Mouse (Mus musculus): ENCODE data around the gene Zfp768. TPM values are rescaled to one million over a fixed set of nuclear protein-coding genes. Genes with fewer than 3 reads are reported as not detected.
A peak's percentile ranks its signal among the peaks of the same experiment; 100 is the strongest.
"Not testable (repeated sequence)": the region's sequence is repeated elsewhere in the genome, so short reads cannot be mapped to it uniquely, and the experiment has no call there.

The Zfp768 gene
- polyA plus RNA-seq, 1 experiment from 2014 or later = 4.5 TPM

DNA sequence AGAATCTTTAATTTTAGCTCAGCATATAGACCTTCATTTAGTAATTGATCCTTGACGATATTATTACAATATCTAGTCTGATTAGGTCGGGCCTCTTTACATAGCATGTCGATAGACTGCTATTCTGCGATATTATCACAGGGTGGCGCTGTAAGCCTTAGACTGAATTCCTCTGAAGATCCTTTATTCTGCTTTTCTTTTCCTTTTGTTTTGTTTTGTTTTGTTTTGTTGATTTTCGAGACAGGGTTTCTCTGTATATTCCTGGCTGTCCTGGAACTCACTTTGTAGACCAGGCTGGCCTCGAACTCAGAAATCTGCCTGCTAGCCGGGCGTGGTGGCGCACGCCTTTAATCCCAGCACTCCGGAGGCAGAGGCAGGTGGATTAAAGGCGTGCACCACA, 17.0 kb upstream of the Zfp768 start:
- H3K27ac ChIP-seq (ENCODE audit: low read depth); H3K4me1 ChIP-seq (replicated peaks; ENCODE audit: control insufficient read depth, insufficient read depth, low read length); H3K4me3 ChIP-seq (ENCODE audit: low read depth, low read length); H3K27me3 ChIP-seq (replicated peaks; ENCODE audit: control insufficient read depth, insufficient read depth, low read length); H3K9me3 ChIP-seq (ENCODE audit: control insufficient read depth, low read length); ATAC-seq (replicated peaks; ENCODE audit: low FRiP score, low TSS enrichment, low read depth); H3K9ac ChIP-seq (ENCODE audit: low read length); H3K36me3 ChIP-seq (ENCODE audit: control insufficient read depth, insufficient read depth, low read length): not testable (repeated sequence)
- peak overlapping the region; percentile 30 for H3K4me2 ChIP-seq (ENCODE audit: low read length)
- DNase-seq (ENCODE audit: low spot score) = peak; percentile 60
- WGBS = 27% methylated on average over 13 of the region's 13 CpGs

DNA sequence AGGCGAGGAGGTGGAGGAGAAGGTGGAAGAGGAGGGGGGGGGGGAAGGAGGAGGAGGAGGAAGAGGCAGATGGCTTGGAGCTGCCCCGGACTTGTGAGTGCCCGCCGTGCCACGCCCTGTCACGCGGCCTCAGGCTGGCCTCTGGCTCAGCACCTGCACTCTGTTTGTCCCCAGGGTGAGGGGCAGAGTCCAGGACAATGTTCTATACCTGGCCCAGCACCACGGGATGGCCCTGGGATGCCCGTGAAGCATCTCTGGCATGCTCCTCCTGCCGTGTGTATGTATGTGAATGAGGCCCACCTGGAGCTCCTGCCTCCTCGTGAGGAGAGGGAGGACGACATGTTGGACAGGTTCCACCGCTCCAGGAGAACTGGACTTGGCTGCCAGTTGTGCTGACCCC, 16.1 kb upstream of the Zfp768 start:
- no peaks in the 10 kb centered on the region for H3K4me1 ChIP-seq (replicated peaks; ENCODE audit: control insufficient read depth, insufficient read depth, low read length)
- H3K4me3 ChIP-seq (ENCODE audit: low read depth, low read length) = no peak overlapping the region
- ATAC-seq (replicated peaks; ENCODE audit: low FRiP score, low TSS enrichment, low read depth) (peak; percentile 82), DNase-seq (ENCODE audit: low spot score) (peak; percentile 55)
- no peak overlapping the region for H3K27ac ChIP-seq (ENCODE audit: low read depth)
- no peak overlapping the region for H3K4me2 ChIP-seq (ENCODE audit: low read length)
- H3K9ac ChIP-seq (ENCODE audit: low read length) = no peak overlapping the region; the same call in 1 of the 2 replicates
- WGBS = 47% methylated on average over 13 of the region's 13 CpGs
- no peaks in the 10 kb centered on the region for H3K9me3 ChIP-seq (ENCODE audit: control insufficient read depth, low read length)
- H3K36me3 ChIP-seq (ENCODE audit: control insufficient read depth, insufficient read depth, low read length) = no peaks in the 10 kb centered on the region
- H3K27me3 ChIP-seq (replicated peaks; ENCODE audit: control insufficient read depth, insufficient read depth, low read length) = peaks cover 6% of the 10 kb centered on the region; the same call in 1 of the 2 replicates

DNA sequence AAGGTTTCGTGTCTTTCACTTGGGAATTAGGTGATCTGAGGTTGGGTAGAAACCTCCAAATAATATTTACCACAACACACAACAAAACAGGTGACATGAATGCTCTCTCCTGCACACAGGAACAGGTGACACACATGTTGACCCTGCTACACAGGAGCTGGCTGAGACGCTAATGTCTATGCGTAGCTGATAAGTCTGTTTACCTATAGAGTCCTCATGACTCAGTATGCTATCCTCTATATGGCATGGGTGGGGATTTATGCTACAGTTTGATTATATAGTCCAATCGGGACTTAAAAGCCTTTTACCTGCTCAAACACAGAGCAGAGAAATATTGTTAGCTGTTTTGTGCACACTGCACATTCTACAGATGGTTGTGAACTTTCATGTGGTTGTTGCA, 14.9 kb upstream of the Zfp768 start:
- Histone ChIP-seq H3K27ac (ENCODE audit: low read depth) (no peak overlapping the region), H3K27me3 (replicated peaks; ENCODE audit: control insufficient read depth, insufficient read depth, low read length) (peaks cover 8% of the 10 kb centered on the region; the same call in 1 of the 2 replicates), H3K9me3 (ENCODE audit: control insufficient read depth, low read length) (no peaks in the 10 kb centered on the region), H3K9ac (ENCODE audit: low read length) (no peak overlapping the region), H3K36me3 (ENCODE audit: control insufficient read depth, insufficient read depth, low read length) (no peaks in the 10 kb centered on the region), H3K4me2 (ENCODE audit: low read length) (no peak overlapping the region), H3K4me1 (replicated peaks; ENCODE audit: control insufficient read depth, insufficient read depth, low read length) (no peaks in the 10 kb centered on the region), H3K4me3 (ENCODE audit: low read depth, low read length) (no peak overlapping the region)
- WGBS = 57% methylated on average over 4 of the region's 4 CpGs
- ATAC-seq (replicated peaks; ENCODE audit: low FRiP score, low TSS enrichment, low read depth) = no peak
- no peak for DNase-seq (ENCODE audit: low spot score)

DNA sequence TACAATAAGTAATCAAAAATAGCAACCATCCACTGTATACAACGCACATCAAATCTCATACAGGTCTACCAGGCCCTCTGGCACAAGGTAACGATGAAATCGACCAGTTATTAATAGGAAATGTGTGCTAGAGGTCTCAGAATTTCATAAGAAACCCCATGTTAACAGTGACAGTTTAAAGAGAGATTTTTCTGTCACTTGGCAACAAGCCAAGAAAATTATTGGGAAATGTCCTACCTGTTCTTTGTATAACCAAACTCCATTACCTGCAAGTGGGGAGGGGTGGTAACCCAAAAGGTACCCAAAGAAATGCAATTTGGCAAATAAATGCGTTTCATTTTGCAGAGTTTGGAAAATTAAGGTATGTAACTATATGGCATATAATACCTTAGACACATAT, 13.1 kb upstream of the Zfp768 start:
- no peak overlapping the region for H3K4me3 ChIP-seq (ENCODE audit: low read depth, low read length)
- no peaks in the 10 kb centered on the region; the same call in 1 of the 2 replicates for H3K9me3 ChIP-seq (ENCODE audit: control insufficient read depth, low read length)
- 0 out of 2 replicates have a peak, but pooled peaks cover 2% of the 10 kb centered on the region for H3K27me3 ChIP-seq (replicated peaks; ENCODE audit: control insufficient read depth, insufficient read depth, low read length)
- no peak overlapping the region for H3K9ac ChIP-seq (ENCODE audit: low read length)
- no peak overlapping the region for H3K27ac ChIP-seq (ENCODE audit: low read depth)
- WGBS = 66% methylated on average over 4 of the region's 4 CpGs
- H3K4me1 ChIP-seq (replicated peaks; ENCODE audit: control insufficient read depth, insufficient read depth, low read length) = no peaks in the 10 kb centered on the region
- no peak for DNase-seq (ENCODE audit: low spot score)
- ATAC-seq (replicated peaks; ENCODE audit: low FRiP score, low TSS enrichment, low read depth) = no peak
- no peaks in the 10 kb centered on the region for H3K36me3 ChIP-seq (ENCODE audit: control insufficient read depth, insufficient read depth, low read length)
- H3K4me2 ChIP-seq (ENCODE audit: low read length) = no peak overlapping the region

DNA sequence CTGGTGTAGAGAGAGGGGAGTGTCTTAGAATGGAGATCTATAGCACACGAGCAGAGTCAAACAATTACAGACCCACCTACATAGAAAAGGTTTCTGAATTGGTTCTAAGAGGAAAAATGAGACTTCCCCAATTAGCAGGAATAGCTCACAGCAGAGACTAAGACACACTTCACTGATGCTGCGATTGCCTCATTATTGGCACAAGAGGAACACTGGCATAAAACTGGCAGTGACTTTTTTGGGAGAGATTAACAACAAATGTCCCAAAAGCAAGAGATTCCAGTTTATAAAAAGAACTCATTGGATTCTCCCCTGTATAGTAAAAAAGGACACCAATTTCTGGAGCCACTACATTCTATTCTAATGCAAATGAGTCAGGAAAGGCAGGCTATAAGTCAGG, 12.5 kb upstream of the Zfp768 start:
- no peaks in the 10 kb centered on the region for H3K4me1 ChIP-seq (replicated peaks; ENCODE audit: control insufficient read depth, insufficient read depth, low read length)
- ATAC-seq (replicated peaks; ENCODE audit: low FRiP score, low TSS enrichment, low read depth) = no peak
- H3K9ac ChIP-seq (ENCODE audit: low read length) = no peak overlapping the region
- 0 out of 2 replicates have a peak, but pooled peaks cover 2% of the 10 kb centered on the region for H3K27me3 ChIP-seq (replicated peaks; ENCODE audit: control insufficient read depth, insufficient read depth, low read length)
- H3K27ac ChIP-seq (ENCODE audit: low read depth) = no peak overlapping the region
- no peak overlapping the region for H3K4me3 ChIP-seq (ENCODE audit: low read depth, low read length)
- no peak for DNase-seq (ENCODE audit: low spot score)
- H3K36me3 ChIP-seq (ENCODE audit: control insufficient read depth, insufficient read depth, low read length) = no peaks in the 10 kb centered on the region
- WGBS = 77% methylated on average over 2 of the region's 2 CpGs
- H3K9me3 ChIP-seq (ENCODE audit: control insufficient read depth, low read length) = no peaks in the 10 kb centered on the region; the same call in 1 of the 2 replicates
- H3K4me2 ChIP-seq (ENCODE audit: low read length) = no peak overlapping the region

DNA sequence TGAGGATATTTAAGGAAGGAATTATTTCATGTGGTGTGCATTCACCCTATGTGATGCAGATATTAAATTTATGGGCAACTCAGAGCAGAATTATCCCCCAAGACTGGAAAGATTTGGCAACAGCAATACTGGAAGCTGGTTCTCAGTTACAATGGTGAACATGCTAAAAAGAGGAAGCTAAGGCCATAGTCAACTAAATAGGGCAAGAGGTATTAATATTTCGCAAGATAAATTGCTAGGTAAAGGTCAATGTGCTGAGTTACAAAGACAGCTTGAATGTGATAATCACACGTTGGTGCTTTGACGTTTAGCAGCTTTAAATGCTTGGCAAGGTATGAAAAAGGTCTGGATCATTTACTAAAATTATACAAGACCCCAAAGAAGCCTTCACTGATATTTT, 10.4 kb upstream of the Zfp768 start:
- Histone ChIP-seq H3K36me3 (ENCODE audit: control insufficient read depth, insufficient read depth, low read length) (no peaks in the 10 kb centered on the region), H3K9ac (ENCODE audit: low read length) (no peak overlapping the region), H3K4me3 (ENCODE audit: low read depth, low read length) (no peak overlapping the region), H3K27me3 (replicated peaks; ENCODE audit: control insufficient read depth, insufficient read depth, low read length) (0 out of 2 replicates have a peak, but pooled peaks cover 2% of the 10 kb centered on the region), H3K4me2 (ENCODE audit: low read length) (no peak overlapping the region), H3K27ac (ENCODE audit: low read depth) (no peak overlapping the region), H3K4me1 (replicated peaks; ENCODE audit: control insufficient read depth, insufficient read depth, low read length) (no peaks in the 10 kb centered on the region), H3K9me3 (ENCODE audit: control insufficient read depth, low read length) (no peaks in the 10 kb centered on the region; the same call in 1 of the 2 replicates)
- WGBS = 59% methylated on average over 3 of the region's 3 CpGs
- ATAC-seq (replicated peaks; ENCODE audit: low FRiP score, low TSS enrichment, low read depth) = no peak
- no peak for DNase-seq (ENCODE audit: low spot score)

DNA sequence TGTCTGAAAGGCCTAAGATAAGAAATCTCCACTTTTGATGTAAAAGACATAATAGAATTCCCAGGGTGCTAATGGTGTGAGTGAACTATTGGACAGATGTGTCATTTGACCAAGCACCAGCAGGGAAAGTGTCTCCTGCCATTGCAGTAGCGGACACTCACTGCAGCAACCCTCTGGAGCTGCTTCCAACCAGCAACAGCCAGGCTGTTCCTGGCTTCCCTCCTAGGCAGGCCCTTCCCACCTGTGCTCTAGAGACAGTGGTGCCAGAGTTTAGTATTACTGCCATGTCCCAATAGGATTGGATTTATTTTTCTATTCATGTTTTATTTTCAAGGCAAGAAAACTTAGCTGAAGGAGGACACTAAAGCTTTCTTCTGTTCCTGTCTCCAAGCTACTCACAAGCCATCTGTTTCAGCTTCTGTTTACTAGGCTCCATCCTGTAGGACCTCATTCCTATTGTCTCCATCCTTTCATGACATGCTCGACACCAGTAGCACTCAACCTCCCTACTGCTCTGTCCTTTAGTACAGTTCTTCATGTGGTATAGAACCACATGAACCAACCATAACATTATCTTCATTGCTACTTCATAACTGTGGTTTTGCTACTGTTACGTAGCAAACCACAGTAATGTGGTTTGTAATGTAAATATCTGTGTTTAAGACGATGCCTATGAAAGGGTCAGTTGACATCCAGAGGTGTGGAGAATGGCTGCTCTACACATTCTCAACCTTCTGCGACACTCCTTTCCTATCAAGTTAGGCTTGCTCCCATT, 6.0 kb upstream of the Zfp768 start:
- ATAC-seq (replicated peaks; ENCODE audit: low FRiP score, low TSS enrichment, low read depth) (no peak), DNase-seq (ENCODE audit: low spot score) (no peak)
- no peak overlapping the region for H3K4me3 ChIP-seq (ENCODE audit: low read depth, low read length)
- no peak overlapping the region for H3K9ac ChIP-seq (ENCODE audit: low read length)
- no peaks in the 10 kb centered on the region; the same call in 1 of the 2 replicates for H3K9me3 ChIP-seq (ENCODE audit: control insufficient read depth, low read length)
- 0 out of 2 replicates have a peak, but pooled peaks cover 2% of the 10 kb centered on the region for H3K27me3 ChIP-seq (replicated peaks; ENCODE audit: control insufficient read depth, insufficient read depth, low read length)
- H3K4me1 ChIP-seq (replicated peaks; ENCODE audit: control insufficient read depth, insufficient read depth, low read length) = peaks cover 6% of the 10 kb centered on the region
- WGBS = 87% methylated on average over 5 of the region's 5 CpGs
- no peak overlapping the region for H3K4me2 ChIP-seq (ENCODE audit: low read length)
- H3K36me3 ChIP-seq (ENCODE audit: control insufficient read depth, insufficient read depth, low read length) = no peaks in the 10 kb centered on the region
- H3K27ac ChIP-seq (ENCODE audit: low read depth) = no peak overlapping the region

DNA sequence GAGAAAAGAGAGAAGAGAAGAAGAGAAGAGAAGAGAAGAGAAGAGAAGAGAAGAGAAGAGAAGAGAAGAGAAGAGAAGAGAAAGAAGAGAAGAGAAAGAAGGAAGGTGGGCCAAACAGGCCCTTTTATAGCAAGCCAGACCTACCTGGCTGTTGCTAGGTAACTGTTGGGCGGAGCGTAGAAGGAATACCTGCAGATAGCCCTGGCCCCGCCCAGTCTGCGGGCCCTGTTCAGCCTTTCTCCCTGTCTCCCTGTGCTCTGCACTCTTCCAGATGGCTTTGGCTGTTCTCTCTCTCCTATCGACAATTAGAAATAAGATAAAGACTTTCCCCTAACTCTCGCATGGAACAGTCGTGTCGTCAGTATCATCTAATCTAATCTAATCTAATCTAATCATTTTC, 1.3 kb upstream of the Zfp768 start:
- peaks cover 11% of the 10 kb centered on the region for H3K4me1 ChIP-seq (replicated peaks; ENCODE audit: control insufficient read depth, insufficient read depth, low read length)
- peak overlapping the region; percentile 88 for H3K4me3 ChIP-seq (ENCODE audit: low read depth, low read length)
- H3K4me2 ChIP-seq (ENCODE audit: low read length) = peak overlapping the region; percentile 83
- H3K36me3 ChIP-seq (ENCODE audit: control insufficient read depth, insufficient read depth, low read length) = peaks cover 20% of the 10 kb centered on the region
- WGBS = 11% methylated on average over 8 of the region's 8 CpGs
- peak; percentile 65 for DNase-seq (ENCODE audit: low spot score)
- 0 out of 2 replicates have a peak overlapping the region, but pooled peaks have one; percentile 90 for H3K27ac ChIP-seq (ENCODE audit: low read depth)
- no peak overlapping the region for H3K9ac ChIP-seq (ENCODE audit: low read length)
- H3K9me3 ChIP-seq (ENCODE audit: control insufficient read depth, low read length) = no peaks in the 10 kb centered on the region
- no peak for ATAC-seq (replicated peaks; ENCODE audit: low FRiP score, low TSS enrichment, low read depth)
- no peaks in the 10 kb centered on the region for H3K27me3 ChIP-seq (replicated peaks; ENCODE audit: control insufficient read depth, insufficient read depth, low read length)

DNA sequence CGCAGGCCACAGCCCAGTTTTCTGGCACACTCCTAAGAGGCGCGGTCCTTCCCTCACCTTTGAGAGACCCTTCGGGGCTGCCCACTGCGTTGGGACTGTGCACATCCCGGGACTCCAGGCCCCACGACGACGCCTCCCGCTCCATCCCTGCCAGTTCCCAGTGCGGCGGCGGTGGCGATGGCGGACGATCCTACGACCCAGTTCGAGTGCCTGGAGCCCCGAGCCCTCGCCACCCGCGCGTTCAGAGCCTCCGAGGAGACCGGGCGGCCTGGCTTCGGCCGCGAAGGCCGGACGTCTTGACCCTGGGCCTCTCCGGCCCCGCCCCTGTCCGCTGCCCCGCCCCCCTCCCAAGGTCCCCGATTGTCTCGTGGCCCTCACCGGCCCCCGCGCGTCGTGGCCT, 297 bp downstream of the Zfp768 start:
- H3K27ac ChIP-seq (ENCODE audit: low read depth) = peak overlapping the region; percentile 90
- H3K9me3 ChIP-seq (ENCODE audit: control insufficient read depth, low read length) = no peaks in the 10 kb centered on the region
- no peaks in the 10 kb centered on the region for H3K27me3 ChIP-seq (replicated peaks; ENCODE audit: control insufficient read depth, insufficient read depth, low read length)
- peaks cover 11% of the 10 kb centered on the region for H3K4me1 ChIP-seq (replicated peaks; ENCODE audit: control insufficient read depth, insufficient read depth, low read length)
- WGBS = under 1% methylated on average over 42 of the region's 42 CpGs
- peak overlapping the region; percentile 88 for H3K4me3 ChIP-seq (ENCODE audit: low read depth, low read length)
- ATAC-seq (replicated peaks; ENCODE audit: low FRiP score, low TSS enrichment, low read depth) = peak; percentile 34
- H3K4me2 ChIP-seq (ENCODE audit: low read length) = peak overlapping the region; percentile 83
- H3K9ac ChIP-seq (ENCODE audit: low read length) = peak overlapping the region; percentile 90
- DNase-seq (ENCODE audit: low spot score) = no peak
- peaks cover 24% of the 10 kb centered on the region for H3K36me3 ChIP-seq (ENCODE audit: control insufficient read depth, insufficient read depth, low read length)

All from intestine, embryonic 14.5 days (tissue).